Mouse (Mus musculus) heart, adult 2 months (tissue): ENCODE measurements at regions not wholly inside any gene's neighbourhood (a gene's known extent, or its start where the extent isn't known, plus 50 kb on each side); places are given as distances from the start of the nearest gene placed in this dataset.

Experiments
- CTCF ChIP-seq: fragments of 200-600 bp; IDR thresholded peaks from 2 replicates; pipeline ENCODE4 v1.8.1; 2022; ENCODE audit warnings: antibody characterized with exemption, mild to moderate bottlenecking, moderate library complexity
- EP300 ChIP-seq: fragments of 200-500 bp; IDR thresholded peaks from 2 replicates; pipeline ENCODE4 v1.6.1; 2011; ENCODE audit warnings: low read depth, low read length, control low read depth; ENCODE audit not compliant: insufficient read depth

- TF ChIP-seq CTCF (no peak), EP300 (no peak)
Measured at GRCm38 (mm10) chr6:94898881-94899280, 198.9 kb upstream of the Lrig1 start.
